In genomic region chr7:117409268-117409988, GRCm38 (mm10) we compare ENCODE assay signal across 22 mouse cellular contexts.
"Had no signal": no experiment of that assay in that cellular context is flagged by ENCODE, and none has a peak within 500 bp of the region (broad histone marks: within the 10 kb centered on the region; RNA-seq: fewer than 3 reads in every experiment).

No protein-coding gene starts in this region.

- H3K36me3 ChIP-seq: neural tube, embryonic 13.5 days had no signal

- H3K27me3 ChIP-seq: neural tube, embryonic 13.5 days had no signal

- DNase-seq: kidney, adult 18-20 months; kidney, postnatal 25 days; layer of hippocampus, adult 9-11 months; layer of hippocampus, postnatal 36 days; lung, embryonic 14.5 days; midbrain, embryonic 14.5 days; right cerebral cortex, adult 18-20 months; right cerebral cortex, postnatal 14 days; right cerebral cortex, postnatal 4 days; thymus, adult 18-20 months; thymus, postnatal 36 days had no signal

- H3K9me3 ChIP-seq: megakaryocyte, embryonic 14.5 days; neural tube, embryonic 13.5 days had no signal

- ATAC-seq: hindbrain, postnatal 0 days; inflammation-experienced regulatory T-cells, adult 6 months; intestine, embryonic 16.5 days; lung, postnatal 0 days had no signal

- H3K27ac ChIP-seq: hindbrain, postnatal 0 days; kidney, postnatal 0 days; layer of hippocampus, adult 2 months; left cerebral cortex, adult 2 months; macrophage; neural tube, embryonic 13.5 days had no signal

- H3K9ac ChIP-seq: lung, embryonic 14.5 days; neural tube, embryonic 13.5 days had no signal

- H3K4me3 ChIP-seq: layer of hippocampus, adult 2 months; left cerebral cortex, adult 2 months; megakaryocyte, embryonic 14.5 days; neural tube, embryonic 13.5 days had no signal

- H3K4me2 ChIP-seq: lung, embryonic 14.5 days; midbrain, embryonic 11.5 days; neural tube, embryonic 13.5 days had no signal

- H3K4me1 ChIP-seq: megakaryocyte, embryonic 14.5 days; neural tube, embryonic 13.5 days had no signal
